Mouse (Mus musculus) liver (tissue): ENCODE data around the gene Bcl7b.

Source experiments
- DNase-seq: peaks from one replicate; pipeline ENCODE4 v3.0.0-alpha.2; 2020; ENCODE audit warnings: mixed read lengths

The Bcl7b gene

GRCm38 (mm10) chr5:135168063-135169062, at the start of gene Bcl7b:
Gene Bcl7b (plus strand): TSS chr5:135168283.
- peak; percentile 98 for DNase-seq

GRCm38 (mm10) chr5:135118589-135119081, 49.4 kb upstream of the Bcl7b start:
- DNase-seq = peak; percentile 52

GRCm38 (mm10) chr5:135120753-135121152, 47.3 kb upstream of the Bcl7b start:
- DNase-seq = no peak

- DNase-seq = no peak
Measured at GRCm38 (mm10) chr5:135126121-135126520, 42.0 kb upstream of the Bcl7b start.

- DNase-seq = no peak
Measured at GRCm38 (mm10) chr5:135127669-135128068, 40.4 kb upstream of the Bcl7b start.

DNA sequence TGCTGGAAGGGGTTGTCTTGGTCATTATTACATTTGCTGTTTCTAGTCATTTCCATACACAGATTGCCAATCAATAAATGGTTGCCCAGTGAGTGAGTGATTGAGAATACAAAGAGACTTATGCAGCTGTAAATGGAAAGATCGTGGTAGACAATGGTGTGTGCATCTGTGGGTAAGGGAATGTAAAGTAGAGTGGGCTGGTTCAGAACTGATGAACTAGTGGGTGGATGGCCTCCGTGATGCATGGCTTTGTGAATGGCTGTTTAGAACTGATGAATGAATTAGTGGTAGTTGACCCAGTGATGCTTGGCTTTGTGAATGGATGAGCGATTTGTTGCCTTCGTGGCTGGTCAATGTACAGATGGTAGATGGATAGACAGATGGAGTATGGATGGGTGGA, 38.3 kb upstream of the Bcl7b start:
- no peak for DNase-seq

DNA sequence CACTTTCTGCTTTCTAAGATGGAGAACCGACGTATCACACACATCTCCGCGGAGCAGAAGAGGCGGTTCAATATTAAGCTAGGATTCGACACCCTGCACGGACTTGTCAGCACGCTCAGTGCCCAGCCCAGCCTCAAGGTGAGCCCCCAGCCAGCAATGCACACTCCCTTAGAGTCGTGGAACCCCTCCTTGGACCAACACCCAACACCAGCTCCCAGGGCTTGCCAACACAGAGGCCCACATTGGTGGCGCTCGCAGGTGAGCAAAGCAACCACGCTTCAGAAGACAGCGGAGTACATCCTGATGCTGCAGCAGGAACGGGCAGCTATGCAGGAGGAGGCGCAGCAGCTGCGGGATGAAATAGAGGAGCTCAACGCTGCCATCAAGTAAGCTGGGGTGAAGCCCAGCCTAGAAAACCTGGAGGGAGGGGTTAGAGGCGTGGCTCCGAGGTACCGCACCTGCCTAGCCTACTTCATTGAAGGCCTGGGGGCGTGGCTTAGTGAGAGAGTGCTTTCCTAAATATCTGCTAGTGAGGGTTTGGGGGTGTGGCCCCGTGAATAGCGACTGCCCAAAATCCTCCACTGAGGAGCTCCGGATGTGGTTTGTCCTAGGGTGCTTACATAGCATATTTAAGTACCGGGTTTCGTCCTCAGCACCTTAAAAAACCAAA, 34.2 kb upstream of the Bcl7b start:
- peak; percentile 78 for DNase-seq

GRCm38 (mm10) chr5:135134534-135134933, 33.5 kb upstream of the Bcl7b start:
- DNase-seq = peak; percentile 59

DNA sequence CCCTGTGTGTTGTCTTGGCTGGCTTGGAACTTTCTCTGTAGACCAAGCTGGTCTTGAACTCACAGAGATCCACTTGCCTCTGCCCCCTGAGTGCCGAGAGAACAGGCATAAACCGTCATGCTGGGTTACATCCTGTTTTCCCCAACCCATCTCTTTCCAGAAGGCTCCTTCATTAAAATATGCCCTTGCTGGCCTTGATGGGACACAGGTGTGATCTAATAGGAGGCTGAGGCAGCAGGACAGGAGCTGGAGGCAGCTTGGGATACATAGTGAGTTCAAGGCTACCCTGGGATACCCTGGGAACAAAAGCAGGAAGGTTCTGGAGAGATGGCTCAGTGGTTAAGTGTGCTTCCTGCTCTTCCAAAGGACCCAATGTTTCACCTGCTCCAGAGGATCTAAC, 28.2 kb upstream of the Bcl7b start:
- no peak for DNase-seq

- no peak for DNase-seq
Measured at GRCm38 (mm10) chr5:135144469-135144868, 23.6 kb upstream of the Bcl7b start.

GRCm38 (mm10) chr5:135145532-135145931, 22.6 kb upstream of the Bcl7b start:
- no peak for DNase-seq

- no peak for DNase-seq
Measured at GRCm38 (mm10) chr5:135145955-135146354, 22.1 kb upstream of the Bcl7b start.

DNA sequence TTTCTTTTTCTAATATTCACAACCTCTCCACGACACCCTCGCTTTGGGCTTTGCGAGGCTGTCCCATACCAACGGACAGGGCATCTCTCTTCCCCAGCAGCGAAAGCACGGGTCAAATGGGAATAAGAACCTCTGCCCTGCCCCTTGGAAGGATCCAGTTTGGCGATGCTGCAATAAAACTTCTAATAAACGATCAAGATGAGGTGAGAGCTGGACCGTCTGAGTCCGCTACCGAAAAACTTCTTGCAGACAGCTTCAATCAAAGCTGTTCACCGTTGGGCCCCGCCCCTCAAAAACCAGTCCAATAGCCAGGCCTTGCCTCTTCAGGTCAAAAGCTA, 19.4 kb upstream of the Bcl7b start:
- no peak for DNase-seq

DNA sequence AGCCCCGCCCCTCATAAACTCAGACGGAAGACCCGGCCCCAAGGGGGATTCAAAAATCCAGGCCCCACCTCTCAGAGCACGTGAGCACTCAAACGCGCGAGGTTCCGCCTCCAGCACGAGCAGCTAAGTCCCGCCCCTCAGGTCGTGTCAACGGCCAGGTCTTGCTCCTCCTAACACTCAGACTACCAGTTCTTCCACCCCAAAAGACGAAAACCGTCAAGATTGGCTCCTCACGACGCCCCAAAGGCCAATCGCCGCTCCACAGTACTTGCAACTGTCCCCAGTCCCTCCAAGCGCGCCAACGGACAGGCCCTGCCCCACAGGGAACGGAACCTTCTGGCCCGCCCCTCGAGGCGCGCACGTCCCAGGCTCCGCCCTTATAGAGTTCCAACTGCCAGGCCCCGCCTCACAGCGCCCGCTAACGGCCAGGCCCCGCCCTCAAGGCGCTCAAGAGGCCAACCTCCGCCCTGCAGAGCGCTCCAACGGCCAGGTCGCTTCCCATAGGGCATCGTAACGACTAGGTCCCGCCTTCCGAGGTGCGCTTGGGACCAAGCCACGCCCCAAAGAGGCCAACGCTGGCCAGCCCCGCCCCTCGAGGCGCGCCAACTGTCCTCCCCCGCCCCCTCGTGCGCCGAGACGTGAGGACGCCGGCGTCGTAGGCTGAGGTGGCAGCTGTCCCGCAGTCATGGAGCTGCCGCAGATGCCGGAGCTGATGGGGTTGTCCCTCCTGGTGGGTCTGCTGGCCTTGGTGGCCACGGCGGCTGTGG, 18.8 kb upstream of the Bcl7b start, which contains the start of gene Tbl2:
Gene Tbl2 (plus strand): TSS at position 605 of the 767 bp plus-strand sequence.
- DNase-seq = peak; percentile 100

GRCm38 (mm10) chr5:135149820-135150178, 18.3 kb upstream of the Bcl7b start:
- no peak for DNase-seq

DNA sequence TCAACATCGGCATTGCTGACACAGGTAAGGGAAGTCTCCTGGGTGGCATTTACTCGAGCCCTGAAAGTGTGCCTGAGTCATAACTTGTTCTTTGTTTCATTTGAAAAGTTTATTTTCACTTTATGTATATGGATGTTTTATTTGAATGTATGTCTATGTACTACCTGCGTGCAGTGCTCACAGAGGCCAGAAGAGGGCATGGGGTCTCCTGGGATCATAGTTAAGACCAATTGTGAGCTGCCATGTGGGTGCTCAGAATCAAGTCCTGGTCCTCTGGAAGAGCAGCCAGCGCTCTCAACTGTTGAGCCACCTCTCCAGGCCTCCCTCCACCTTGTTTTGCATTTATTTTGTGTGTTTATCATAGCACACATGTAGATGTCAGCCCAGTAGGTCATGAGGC, 11.6 kb upstream of the Bcl7b start:
- no peak for DNase-seq

DNA sequence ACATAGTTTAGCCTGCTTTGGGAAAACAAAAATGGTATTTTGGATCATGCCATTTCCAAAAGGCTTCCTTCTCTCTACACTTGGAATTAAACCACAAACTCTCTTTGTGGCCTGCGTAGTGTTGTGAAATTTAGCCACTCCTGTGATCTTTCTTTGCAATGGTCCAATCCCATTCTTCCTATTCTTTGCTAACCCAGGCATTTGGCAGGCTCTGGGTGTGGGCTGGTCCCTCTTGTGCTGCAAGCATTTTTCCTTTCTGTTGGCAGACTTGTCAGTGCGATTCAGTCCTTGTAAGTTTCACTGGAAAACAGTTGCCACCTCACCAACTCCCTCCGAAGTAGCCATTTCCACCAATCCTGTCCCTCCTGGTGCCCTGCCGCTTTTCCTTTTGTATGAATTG, 6.9 kb upstream of the Bcl7b start:
- DNase-seq = no peak

GRCm38 (mm10) chr5:135161650-135162049, 6.4 kb upstream of the Bcl7b start:
- no peak for DNase-seq

DNA sequence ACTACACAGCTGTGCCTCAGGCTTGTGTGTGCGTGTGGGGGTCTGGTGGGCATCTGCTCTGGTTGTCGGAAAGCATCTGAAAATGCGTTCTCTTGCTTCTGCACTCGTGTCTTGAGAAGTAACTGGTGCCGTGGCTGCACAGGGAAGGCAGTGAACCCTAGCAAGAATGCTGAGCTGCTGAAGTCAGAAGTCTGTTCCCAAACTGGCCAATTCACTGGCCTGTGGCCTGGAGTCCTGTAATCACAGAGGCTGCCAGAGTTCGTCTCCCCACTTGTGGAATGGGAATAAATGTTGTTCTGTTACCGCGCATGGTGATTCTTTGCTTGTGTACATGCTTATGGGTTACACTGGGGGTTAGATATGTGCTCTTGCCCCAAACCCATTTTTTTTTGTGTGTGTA, 5.7 kb upstream of the Bcl7b start:
- no peak for DNase-seq

DNA sequence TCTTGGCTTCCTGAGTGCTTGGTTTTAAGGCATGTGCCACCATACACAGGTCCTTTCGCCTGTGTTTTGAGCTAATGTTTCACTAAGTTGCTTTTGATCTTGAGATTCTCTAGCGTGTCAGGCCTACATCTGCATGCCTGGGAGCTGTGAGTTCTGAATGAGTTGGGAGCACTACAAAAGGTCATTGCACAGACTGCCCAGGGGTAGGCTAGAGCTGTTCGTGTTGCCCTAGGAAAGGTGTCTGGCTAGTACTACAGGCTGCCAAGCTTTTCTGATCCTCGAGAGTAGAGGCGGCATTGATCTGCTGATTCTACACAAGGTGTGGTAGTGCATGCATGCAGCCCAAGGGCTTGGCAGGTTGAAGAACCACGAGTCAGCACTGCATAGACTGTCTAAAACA, 5.3 kb upstream of the Bcl7b start:
- no peak for DNase-seq

GRCm38 (mm10) chr5:135166909-135167308, 1.2 kb upstream of the Bcl7b start:
- DNase-seq = no peak

DNA sequence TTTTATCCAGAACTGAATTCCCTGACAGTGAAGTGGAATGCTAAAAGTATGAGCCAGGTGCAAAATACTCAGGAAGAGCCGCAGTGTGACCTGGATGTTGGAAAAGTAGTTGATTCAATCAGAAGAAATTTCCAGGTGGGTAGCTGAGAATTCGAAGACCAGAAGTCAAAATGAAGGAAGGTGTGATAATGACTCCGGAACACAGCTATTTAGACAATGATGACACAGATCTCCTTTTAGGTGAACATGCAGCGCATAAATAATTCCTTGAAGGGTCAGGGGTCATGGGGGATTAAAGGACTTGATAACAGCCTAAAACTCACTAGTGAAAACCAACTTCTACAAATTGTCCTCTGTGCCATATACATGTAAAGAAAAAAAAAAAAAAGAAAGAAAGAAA, 614 bp upstream of the Bcl7b start:
- DNase-seq = no peak

- DNase-seq = no peak
Measured at GRCm38 (mm10) chr5:135169479-135169878, 1.4 kb downstream of the Bcl7b start.
